Mouse (Mus musculus) liver, embryonic 14.5 days (tissue): ENCODE measurements around the gene Tmem242. TPM values are rescaled to one million over a fixed set of nuclear protein-coding genes. Genes with fewer than 3 reads are reported as not detected.
A peak's percentile ranks its signal among the peaks of the same experiment; 100 is the strongest.

Source experiments
- ATAC-seq: fragments of 200-750 bp; cut with Nextera tagmentation; 2 replicates; pipeline ENCODE4 v1.8.0; 2017; ENCODE audit warnings: moderate number of reproducible peaks, mild to moderate bottlenecking, moderate library complexity; ENCODE audit not compliant: insufficient read depth
- DNase-seq, 3 experiments: peaks; one replicate each; pipeline ENCODE4 v3.0.0-alpha.2; 2012 to 2013; ENCODE audit warnings: low read depth in 3 of 3, low spot score in 3 of 3
- H3K27ac ChIP-seq: fragments of 300-500 bp; sonication (generic); 2 replicates; pipeline ENCODE4 v1.5.1; 2014; ENCODE audit warnings: moderate library complexity, mild to moderate bottlenecking, control low read depth, inconsistent platforms
- H3K27me3 ChIP-seq: fragments of 300-500 bp; sonication (generic); 2 replicates; pipeline ENCODE4 v1.6.1; 2014; ENCODE audit warnings: mild to moderate bottlenecking, low read length, moderate library complexity; ENCODE audit not compliant: control insufficient read depth, insufficient read depth
- H3K36me3 ChIP-seq: fragments of 300-500 bp; sonication (generic); replicated peaks from 2 replicates; pipeline ENCODE4 v1.6.1; 2014; ENCODE audit warnings: low read depth; ENCODE audit not compliant: control insufficient read depth, insufficient read depth
- H3K4me1 ChIP-seq, 2 experiments: fragments of 200-500 bp in 1 of 2; fragments of 300-500 bp in 1 of 2; sonication (generic) in 1 of 2; replicated peaks; 2 replicates each; pipeline ENCODE4 v1.6.1; 2012 to 2014; ENCODE audit warnings: antibody characterized with exemption in 1 of 2, inconsistent platforms in 1 of 2, low read length in 1 of 2; ENCODE audit not compliant: control insufficient read depth in 2 of 2, insufficient read depth in 2 of 2
- H3K4me2 ChIP-seq: fragments of 300-500 bp; sonication (generic); 2 replicates; pipeline ENCODE4 v1.6.1; 2014; ENCODE audit warnings: low read depth, mild to moderate bottlenecking, control low read depth, moderate library complexity
- H3K4me3 ChIP-seq, 2 experiments: fragments of 200-500 bp in 1 of 2; fragments of 300-500 bp in 1 of 2; sonication (generic) in 1 of 2; 2 replicates each; pipeline ENCODE4 v1.5.1; 2012 to 2014; ENCODE audit warnings: low read depth in 2 of 2, low read length in 2 of 2, mild to moderate bottlenecking in 2 of 2, control low read depth in 1 of 2, inconsistent platforms in 1 of 2, moderate library complexity in 1 of 2; ENCODE audit not compliant: insufficient read depth in 1 of 2
- H3K9ac ChIP-seq: fragments of 300-500 bp; sonication (generic); replicated peaks from 2 replicates; pipeline ENCODE4 v1.6.1; 2014; ENCODE audit warnings: mild to moderate bottlenecking, control low read depth, moderate library complexity
- H3K9me3 ChIP-seq: fragments of 300-500 bp; sonication (generic); 2 replicates; pipeline ENCODE4 v1.6.1; 2016; ENCODE audit warnings: low read length, mixed read lengths; ENCODE audit not compliant: control insufficient read depth
- CTCF ChIP-seq: IDR thresholded peaks from 2 replicates; pipeline ENCODE4 v1.5.1; 2016; ENCODE audit warnings: antibody characterized with exemption, low read depth, control low read depth
- EP300 ChIP-seq: IDR thresholded peaks from 2 replicates; pipeline ENCODE4 v1.6.1; 2016; ENCODE audit warnings: antibody characterized with exemption, low read depth
- WGBS: fragments of 180-500 bp; shearing (Covaris S2); extraction: QIAGEN DNeasy Blood & Tissue Kit; methylation state at CpG from one replicate; pipeline ENCODE4 v1.1.7; 2014; ENCODE audit not compliant: insufficient replicate concordance; 5-methylcytosine and 5-hydroxymethylcytosine counted together
- polyA plus RNA-seq, 2 experiments: library from polyadenylated mRNA; depleted of rRNA in 1 of 2; stranded (reverse) in 1 of 2; unstranded in 1 of 2; fragments of >200 nt; fragmentation: Nextera tagmentation in 1 of 2; extraction: Ambion mirVana in 1 of 2; gene quantifications; 2 replicates each; pipeline versions ENCODE4 v1.2.1 to v1.2.3; 2012 to 2014

Gene Tmem242
- polyA plus RNA-seq, 2 experiments = 10.5 to 42.5 TPM

- WGBS = 14% methylated on average over 10 of the region's 10 CpGs
- no peak for ATAC-seq
Observed at GRCm38 (mm10) chr17:5406566-5406965, 33.5 kb downstream of the Tmem242 start.

GRCm38 (mm10) chr17:5403885-5404284 is 36.2 kb downstream of the Tmem242 start:
- 37% methylated on average over 6 of the region's 6 CpGs for WGBS
- no peak for ATAC-seq
- TF ChIP-seq CTCF (no peak), EP300 (no peak)

More at GRCm38 (mm10) chr17:5406566-5406965, 33.5 kb downstream of the Tmem242 start:
- H3K27me3 ChIP-seq = no peaks in the 10 kb centered on the region
- DNase-seq = no peak
- H3K4me1 ChIP-seq = peaks cover 0 to 18% of the 10 kb centered on the region in 2 experiments; a peak in 2 of 4 replicates
- no peaks in the 10 kb centered on the region for H3K36me3 ChIP-seq
- H3K27ac ChIP-seq = no peak overlapping the region
- no peaks in the 10 kb centered on the region for H3K9me3 ChIP-seq
- no peak overlapping the region for H3K9ac ChIP-seq
- no peak for TF ChIP-seq EP300
- no peak for TF ChIP-seq CTCF
- H3K4me3 ChIP-seq = no peak overlapping the region
- peak overlapping the region; percentile 31 for H3K4me2 ChIP-seq

GRCm38 (mm10) chr17:5402624-5403023 is 37.4 kb downstream of the Tmem242 start:
- Histone ChIP-seq H3K27ac (no peak overlapping the region), H3K9me3 (no peaks in the 10 kb centered on the region), H3K4me1 (peaks cover 0 to 19% of the 10 kb centered on the region in 2 experiments; a peak in 2 of 4 replicates), H3K27me3 (no peaks in the 10 kb centered on the region), H3K4me3 (no peak overlapping the region), H3K36me3 (no peaks in the 10 kb centered on the region), H3K4me2 (peak overlapping the region; percentile 40), H3K9ac (no peak overlapping the region)
- TF ChIP-seq EP300 (no peak), CTCF (peak; percentile 96)
- WGBS = 36% methylated on average over 8 of the region's 8 CpGs
- ATAC-seq (peak; percentile 66; the same call in 1 of the 2 replicates), DNase-seq (peak; percentile 30 to 58 (median 47))

More at GRCm38 (mm10) chr17:5403885-5404284, 36.2 kb downstream of the Tmem242 start:
- no peaks in the 10 kb centered on the region for H3K27me3 ChIP-seq
- H3K4me1 ChIP-seq = peaks cover 0 to 18% of the 10 kb centered on the region in 2 experiments; a peak in 2 of 4 replicates
- H3K4me3 ChIP-seq = no peak overlapping the region
- H3K4me2 ChIP-seq = no peak overlapping the region
- no peak overlapping the region for H3K9ac ChIP-seq
- no peak overlapping the region for H3K27ac ChIP-seq
- no peaks in the 10 kb centered on the region for H3K36me3 ChIP-seq
- H3K9me3 ChIP-seq = no peaks in the 10 kb centered on the region
- no peak for DNase-seq

DNA sequence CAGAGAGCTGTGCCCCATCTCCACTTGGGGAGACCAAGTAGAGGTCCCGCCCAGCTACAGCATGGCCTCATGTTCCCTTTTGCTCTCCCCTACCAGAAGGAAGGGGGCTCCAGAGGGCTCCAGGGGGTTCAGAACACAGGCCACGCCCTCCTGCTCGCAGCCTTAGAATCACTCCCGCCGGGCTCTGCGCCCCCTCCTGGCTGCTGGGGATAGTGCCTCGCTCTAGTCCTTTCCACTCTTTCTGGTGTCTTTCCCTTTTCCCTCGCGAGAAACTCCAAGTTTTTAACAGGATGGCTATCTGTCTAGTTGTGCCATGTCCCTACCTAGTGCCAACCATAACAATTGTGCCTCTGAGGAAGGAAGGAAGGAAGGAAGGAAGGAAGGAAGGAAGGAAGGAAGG is 38.0 kb downstream of the Tmem242 start:
- Histone ChIP-seq H3K36me3 (no peaks in the 10 kb centered on the region), H3K9ac (no peak overlapping the region), H3K4me3 (no peak overlapping the region), H3K9me3 (no peaks in the 10 kb centered on the region), H3K27ac (no peak overlapping the region), H3K4me1 (peaks cover 0 to 18% of the 10 kb centered on the region in 2 experiments; a peak in 2 of 4 replicates), H3K27me3 (no peaks in the 10 kb centered on the region), H3K4me2 (peak overlapping the region; percentile 40)
- DNase-seq (peak in 2 of 3 experiments; percentile 12 to 46), ATAC-seq (peak; percentile 58; the same call in 1 of the 2 replicates)
- WGBS = 4% methylated on average over 9 of the region's 9 CpGs
- TF ChIP-seq EP300 = no peak
- peak; percentile 93 for TF ChIP-seq CTCF

- no peak for DNase-seq
- Histone ChIP-seq H3K27me3 (no peaks in the 10 kb centered on the region), H3K4me2 (no peak overlapping the region), H3K9me3 (no peaks in the 10 kb centered on the region), H3K36me3 (no peaks in the 10 kb centered on the region), H3K4me1 (peaks cover 0 to 12% of the 10 kb centered on the region in 2 experiments; a peak in 2 of 4 replicates), H3K27ac (no peak overlapping the region), H3K9ac (no peak overlapping the region), H3K4me3 (no peak overlapping the region)
- 73% methylated on average over 10 of the region's 10 CpGs for WGBS
- no peak for ATAC-seq
- no peak for TF ChIP-seq EP300
- TF ChIP-seq CTCF = no peak
Observed at GRCm38 (mm10) chr17:5401288-5401687, 38.8 kb downstream of the Tmem242 start.
